Mouse (Mus musculus) heart, postnatal 0 days (tissue): ENCODE data around the gene Atp7a.

Source experiments
- CTCF ChIP-seq: IDR thresholded peaks from 2 replicates; pipeline ENCODE4 v1.5.1; 2016; ENCODE audit warnings: antibody characterized with exemption, control low read depth, low read depth
- EP300 ChIP-seq: IDR thresholded peaks from 2 replicates; pipeline ENCODE4 v1.6.1; 2016; ENCODE audit warnings: antibody characterized with exemption, low read depth

GRCm38 (mm10) chrX:106035727-106036126 is 8.7 kb downstream of the Atp7a start:
- TF ChIP-seq CTCF (no peak), EP300 (no peak)
